Mouse (Mus musculus) limb, embryonic 14.5 days (tissue): ENCODE results near the gene Ythdf1. TPM values are rescaled to one million over a fixed set of nuclear protein-coding genes. Genes with fewer than 3 reads are reported as not detected.

ENCODE experiments used
- ATAC-seq: fragments of 200-750 bp; cut with Nextera tagmentation; 2 replicates; pipeline ENCODE4 v1.8.0; 2017; ENCODE audit warnings: low read depth, moderate number of reproducible peaks, moderate TSS enrichment; ENCODE audit not compliant: low FRiP score
- DNase-seq: peaks from one replicate; pipeline ENCODE4 v3.0.0-alpha.2; 2015; ENCODE audit warnings: low spot score
- H3K27ac ChIP-seq: fragments of 300-500 bp; sonication (generic); replicated peaks from 2 replicates; pipeline ENCODE4 v1.5.1; 2014; ENCODE audit warnings: low read depth, mild to moderate bottlenecking, low read length, moderate library complexity, mixed read lengths
- H3K27me3 ChIP-seq: fragments of 300-500 bp; sonication (generic); 2 replicates; pipeline ENCODE4 v1.6.1; 2014; ENCODE audit warnings: low read length, mixed read lengths; ENCODE audit not compliant: control insufficient read depth, insufficient read depth
- H3K36me3 ChIP-seq: fragments of 300-500 bp; sonication (generic); 2 replicates; pipeline ENCODE4 v1.6.1; 2014; ENCODE audit warnings: mild to moderate bottlenecking, low read length, moderate library complexity, mixed read lengths; ENCODE audit not compliant: control insufficient read depth, insufficient read depth
- H3K4me1 ChIP-seq: fragments of 300-500 bp; sonication (generic); 2 replicates; pipeline ENCODE4 v1.6.1; 2014; ENCODE audit warnings: antibody characterized with exemption, low read length, mixed read lengths; ENCODE audit not compliant: control insufficient read depth, insufficient read depth
- H3K4me2 ChIP-seq: fragments of 300-500 bp; sonication (generic); replicated peaks from 2 replicates; pipeline ENCODE4 v1.6.1; 2014; ENCODE audit warnings: low read depth, mild to moderate bottlenecking, low read length, moderate library complexity; ENCODE audit not compliant: severe bottlenecking
- H3K4me3 ChIP-seq: fragments of 300-500 bp; sonication (generic); replicated peaks from 2 replicates; pipeline ENCODE4 v1.5.1; 2014; ENCODE audit warnings: low read length
- H3K9ac ChIP-seq: fragments of 300-500 bp; sonication (generic); 2 replicates; pipeline ENCODE4 v1.6.1; 2014; ENCODE audit warnings: mild to moderate bottlenecking, low read depth, low read length, moderate library complexity; ENCODE audit not compliant: severe bottlenecking
- H3K9me3 ChIP-seq: fragments of 300-500 bp; sonication (generic); 2 replicates; pipeline ENCODE4 v1.6.1; 2016; ENCODE audit warnings: low read length; ENCODE audit not compliant: control insufficient read depth
- POLR2A ChIP-seq: fragments of 200-500 bp; IDR thresholded peaks from 2 replicates; pipeline ENCODE4 v1.8.0; 2012; ENCODE audit warnings: inconsistent platforms, mild to moderate bottlenecking, moderate library complexity, borderline replicate concordance; ENCODE audit not compliant: insufficient read depth, insufficient read length; ENCODE audit errors: extremely low read depth
- WGBS: fragments of 180-500 bp; shearing (Covaris S2); extraction: QIAGEN DNeasy Blood & Tissue Kit; methylation state at CpG from one replicate; pipeline ENCODE4 v1.1.7; 2014; 5-methylcytosine and 5-hydroxymethylcytosine counted together
- polyA plus RNA-seq, 2 experiments: library from polyadenylated mRNA; depleted of rRNA in 1 of 2; stranded (reverse) in 1 of 2; unstranded in 1 of 2; fragments of >200 nt; fragmentation: Nextera tagmentation in 1 of 2; extraction: Ambion mirVana in 1 of 2; gene quantifications; 2 replicates each; pipeline versions ENCODE4 v1.2.1 to v1.2.3; 2012 to 2014

Gene Ythdf1
- polyA plus RNA-seq, 2 experiments: 65.7 to 66.3 TPM

DNA sequence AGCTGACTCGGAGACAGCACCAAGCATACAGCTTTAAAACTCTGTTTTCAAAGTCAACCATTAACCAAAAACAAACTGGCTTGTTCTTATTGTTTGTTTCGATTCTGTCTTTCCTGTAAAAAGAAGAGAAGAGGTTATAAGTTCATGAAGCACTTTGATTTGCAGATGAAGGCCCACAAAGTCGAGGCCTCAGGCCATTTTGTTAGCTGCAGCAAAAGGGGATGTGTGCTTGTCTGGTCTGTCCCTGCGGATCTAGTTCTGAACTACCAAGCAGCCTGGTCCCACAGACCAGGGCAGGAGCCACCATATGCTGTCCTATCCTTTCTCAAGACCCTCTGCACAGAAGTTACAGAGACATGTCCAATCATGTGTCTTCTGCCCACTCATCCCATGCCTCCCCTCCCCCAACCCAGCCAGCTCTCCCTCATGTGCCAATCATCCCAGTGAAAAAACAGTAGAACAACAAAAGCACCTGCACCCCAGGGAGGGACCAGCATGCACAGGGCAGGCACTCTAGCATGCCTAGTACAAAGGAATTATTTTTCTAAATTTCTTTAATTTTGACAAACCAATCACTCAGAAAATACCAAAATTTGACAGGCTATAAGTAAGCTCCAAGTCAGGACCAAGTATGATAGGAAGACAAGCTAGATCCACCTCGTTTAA, 15.1 kb downstream of the Ythdf1 start:
- no peak overlapping the region for H3K9ac ChIP-seq
- H3K4me2 ChIP-seq: no peak overlapping the region
- no peaks in the 10 kb centered on the region for H3K4me1 ChIP-seq
- no peak for DNase-seq
- H3K36me3 ChIP-seq: peaks cover 53% of the 10 kb centered on the region
- H3K4me3 ChIP-seq: no peak overlapping the region
- 67% methylated on average over 5 of the region's 5 CpGs for WGBS
- no peaks in the 10 kb centered on the region for H3K9me3 ChIP-seq
- no peaks in the 10 kb centered on the region for H3K27me3 ChIP-seq
- no peak overlapping the region for H3K27ac ChIP-seq
- no peak for TF ChIP-seq POLR2A
- ATAC-seq: no peak

DNA sequence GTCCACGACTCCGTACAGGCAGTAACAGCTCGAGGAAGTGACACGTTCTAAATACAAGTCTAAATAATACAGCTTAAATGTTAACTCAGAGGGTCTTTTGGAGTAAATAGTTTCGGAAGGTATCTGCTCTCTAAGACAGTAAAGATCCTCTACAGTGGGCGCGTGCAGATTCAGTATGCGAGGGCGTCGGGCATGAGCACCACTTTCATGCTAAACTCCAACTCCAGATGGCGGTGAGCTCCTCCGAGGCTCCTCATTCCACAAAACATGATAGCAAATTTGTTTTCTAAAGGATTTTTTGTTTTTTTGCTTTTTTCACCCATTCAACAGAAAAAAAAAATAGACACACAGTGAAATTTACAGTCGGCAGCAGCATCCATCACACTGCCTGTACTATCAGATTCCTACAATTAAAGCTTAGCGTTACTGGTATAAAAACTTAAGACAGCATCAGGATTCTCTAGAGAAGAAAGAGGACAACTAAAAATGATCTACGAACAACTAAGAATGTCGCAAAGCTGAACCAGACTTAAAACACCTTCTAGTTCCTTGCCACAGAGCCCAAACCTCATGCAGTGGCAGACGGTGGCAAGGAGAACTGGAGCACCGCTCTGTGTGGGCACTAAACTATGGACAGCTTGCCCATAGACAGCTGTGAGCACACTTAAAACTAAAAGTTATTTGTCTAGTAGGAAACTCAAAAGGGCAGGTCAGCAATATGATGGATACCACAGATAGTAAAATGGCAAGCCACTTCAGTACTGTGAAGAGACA, 16.1 kb downstream of the Ythdf1 start:
- no peak overlapping the region for H3K4me2 ChIP-seq
- no peaks in the 10 kb centered on the region for H3K9me3 ChIP-seq
- H3K4me3 ChIP-seq: no peak overlapping the region
- H3K27me3 ChIP-seq: no peaks in the 10 kb centered on the region
- TF ChIP-seq POLR2A: no peak
- WGBS: 93% methylated on average over 18 of the region's 18 CpGs
- H3K9ac ChIP-seq: no peak overlapping the region
- ATAC-seq (no peak), DNase-seq (no peak)
- H3K4me1 ChIP-seq: no peaks in the 10 kb centered on the region
- H3K36me3 ChIP-seq: peaks cover 42% of the 10 kb centered on the region
- no peak overlapping the region for H3K27ac ChIP-seq

- no peak overlapping the region for H3K4me3 ChIP-seq
- no peak for TF ChIP-seq POLR2A
- WGBS: 46% methylated on average over 2 of the region's 2 CpGs
These were observed 18.7 kb downstream of the Ythdf1 start for GRCm38 (mm10) chr2:180902086-180902485.

DNA sequence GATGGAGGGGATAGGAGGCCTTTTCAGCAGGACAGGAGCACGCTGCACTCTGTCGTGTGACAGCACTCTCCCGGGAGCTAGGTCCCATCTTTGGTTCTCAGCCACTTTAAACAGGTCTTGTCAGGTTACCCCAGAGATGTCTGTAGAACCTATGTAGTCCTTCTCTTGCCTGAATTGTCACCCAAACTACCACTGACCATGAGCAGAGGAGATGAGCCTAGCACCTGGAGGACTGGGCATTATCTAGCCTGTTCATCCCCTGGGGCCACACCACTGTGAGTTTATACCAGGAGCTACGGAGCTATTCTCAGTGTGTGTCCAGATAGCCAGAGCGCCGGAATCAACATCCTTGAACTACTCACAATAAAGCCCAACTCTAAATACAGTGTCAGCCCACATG, 22.9 kb downstream of the Ythdf1 start:
- H3K9ac ChIP-seq: no peak overlapping the region
- no peak overlapping the region for H3K4me2 ChIP-seq
- H3K27me3 ChIP-seq: peaks cover 36% of the 10 kb centered on the region
- H3K4me3 ChIP-seq: no peak overlapping the region
- 86% methylated on average over 6 of the region's 6 CpGs for WGBS
- no peak for TF ChIP-seq POLR2A
- no peaks in the 10 kb centered on the region for H3K9me3 ChIP-seq
- H3K36me3 ChIP-seq: no peaks in the 10 kb centered on the region
- H3K4me1 ChIP-seq: peaks cover 7% of the 10 kb centered on the region
- H3K27ac ChIP-seq: no peak overlapping the region
- ATAC-seq (no peak), DNase-seq (no peak)

More at GRCm38 (mm10) chr2:180902086-180902485, 18.7 kb downstream of the Ythdf1 start:
- ATAC-seq (no peak), DNase-seq (peak; percentile 20)
- H3K9ac ChIP-seq: no peak overlapping the region
- H3K27me3 ChIP-seq: no peaks in the 10 kb centered on the region
- no peaks in the 10 kb centered on the region for H3K4me1 ChIP-seq
- no peaks in the 10 kb centered on the region for H3K9me3 ChIP-seq
- no peak overlapping the region for H3K4me2 ChIP-seq
- no peak overlapping the region for H3K27ac ChIP-seq
- peaks cover 29% of the 10 kb centered on the region for H3K36me3 ChIP-seq

DNA sequence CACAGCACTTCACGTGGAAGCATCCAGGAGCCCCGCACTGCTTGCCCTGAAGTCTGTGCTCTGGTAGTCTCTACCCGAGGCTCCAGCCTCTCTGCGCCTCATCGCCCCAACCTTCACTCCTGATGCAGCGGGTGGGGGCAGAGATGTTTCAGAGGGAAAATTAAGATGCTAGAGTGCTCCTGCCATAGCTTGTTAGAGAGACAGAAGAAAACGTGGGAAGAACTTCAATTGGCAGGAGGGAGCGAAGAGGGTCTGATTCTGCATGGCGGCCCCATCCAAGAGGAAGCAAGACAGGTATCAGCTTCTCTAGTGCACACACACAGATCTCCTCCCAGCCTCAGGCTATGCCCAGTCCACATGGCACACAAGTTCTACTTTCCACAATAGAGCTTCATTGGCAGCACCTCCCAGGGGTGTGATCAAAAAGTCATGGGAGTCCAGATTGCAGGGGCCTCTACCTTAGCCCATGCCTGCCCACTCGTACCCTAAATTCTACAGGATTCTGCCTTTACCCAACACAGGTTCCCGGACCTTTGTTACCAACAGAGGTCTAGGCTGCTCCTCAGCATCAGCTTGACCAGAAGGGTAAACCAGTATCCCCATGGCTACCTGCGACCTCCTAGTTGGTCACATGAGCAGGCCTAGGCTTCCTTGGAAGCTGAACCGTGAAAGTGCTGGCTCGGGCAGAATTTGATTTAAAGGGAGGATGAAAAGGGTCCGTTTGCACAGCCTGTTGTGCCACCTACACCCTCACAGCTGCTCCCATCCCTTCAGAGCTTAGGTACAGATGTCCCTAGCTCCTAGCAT, 23.7 kb downstream of the Ythdf1 start:
- Histone ChIP-seq H3K9ac (no peak overlapping the region), H3K27me3 (peaks cover 45% of the 10 kb centered on the region), H3K4me1 (peaks cover 8% of the 10 kb centered on the region), H3K4me2 (no peak overlapping the region), H3K36me3 (no peaks in the 10 kb centered on the region), H3K4me3 (no peak overlapping the region), H3K27ac (no peak overlapping the region), H3K9me3 (no peaks in the 10 kb centered on the region)
- DNase-seq: no peak
- WGBS: 73% methylated on average over 15 of the region's 15 CpGs
- TF ChIP-seq POLR2A: no peak
- no peak for ATAC-seq
